Mouse (Mus musculus): Measurements from ENCODE around the gene Nup88.
"Not testable (repeated sequence)": the region's sequence is repeated elsewhere in the genome, so short reads cannot be mapped to it uniquely, and the experiment has no call there.

The Nup88 gene

DNA sequence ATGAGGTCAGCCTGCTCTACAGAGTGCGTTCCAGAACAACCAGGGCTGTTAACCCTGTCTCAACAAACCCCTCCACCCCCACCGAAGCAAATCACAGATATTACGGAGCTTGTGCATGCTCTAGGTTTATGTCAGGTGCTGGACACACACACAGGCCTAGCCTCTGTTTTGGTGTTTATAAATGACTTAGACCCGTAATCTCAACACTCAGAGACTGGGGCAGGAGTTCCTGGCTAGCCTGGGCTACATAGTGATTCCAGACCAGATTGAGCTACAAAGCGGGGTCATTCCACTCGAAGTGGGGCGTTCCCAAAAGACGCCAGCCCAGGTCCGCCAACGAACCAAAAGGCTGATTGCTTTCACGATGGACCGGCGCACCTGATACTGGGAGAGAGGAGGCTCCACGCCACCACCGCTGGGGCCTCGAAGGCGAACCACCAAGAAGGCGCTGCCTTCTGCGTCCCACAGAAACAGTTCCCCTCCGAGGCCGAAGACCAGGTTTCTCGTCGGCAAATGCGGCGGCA is 440 bp downstream of the Nup88 start:
- DNase-seq (ENCODE audit: low spot score), result no peak

DNA sequence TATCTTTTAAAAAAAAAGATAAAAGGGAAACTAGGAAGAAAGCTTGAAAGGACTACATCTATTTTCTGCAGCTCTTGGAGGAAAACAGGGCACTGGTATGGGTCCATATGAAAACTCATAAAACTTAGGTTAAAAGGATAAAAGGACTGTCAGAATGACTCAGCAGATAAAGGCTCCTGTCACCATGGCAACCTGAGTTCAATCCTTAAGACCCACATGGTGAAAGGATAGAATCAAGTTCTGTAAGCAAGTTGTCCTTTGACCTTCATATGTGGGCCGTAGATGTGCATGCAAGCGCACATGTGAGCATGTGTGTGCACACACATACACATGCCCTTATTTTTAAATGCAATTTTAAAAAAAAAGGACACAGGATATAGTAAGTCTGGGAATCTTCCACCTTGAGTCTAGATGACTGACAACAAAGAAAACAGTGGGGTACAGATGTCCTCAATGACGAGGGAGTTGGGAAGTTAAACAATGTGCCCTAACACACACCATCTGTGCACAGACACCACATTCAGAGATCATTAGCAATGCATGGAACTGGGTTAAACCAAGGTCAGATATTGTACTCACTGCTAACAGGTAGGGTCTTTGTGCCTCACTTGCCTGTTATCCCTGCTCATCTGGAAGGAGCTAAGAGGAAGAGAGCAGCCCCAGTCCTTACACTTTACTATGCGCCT is 5.4 kb downstream of the Nup88 start:
- no peak for DNase-seq (ENCODE audit: low spot score)

DNA sequence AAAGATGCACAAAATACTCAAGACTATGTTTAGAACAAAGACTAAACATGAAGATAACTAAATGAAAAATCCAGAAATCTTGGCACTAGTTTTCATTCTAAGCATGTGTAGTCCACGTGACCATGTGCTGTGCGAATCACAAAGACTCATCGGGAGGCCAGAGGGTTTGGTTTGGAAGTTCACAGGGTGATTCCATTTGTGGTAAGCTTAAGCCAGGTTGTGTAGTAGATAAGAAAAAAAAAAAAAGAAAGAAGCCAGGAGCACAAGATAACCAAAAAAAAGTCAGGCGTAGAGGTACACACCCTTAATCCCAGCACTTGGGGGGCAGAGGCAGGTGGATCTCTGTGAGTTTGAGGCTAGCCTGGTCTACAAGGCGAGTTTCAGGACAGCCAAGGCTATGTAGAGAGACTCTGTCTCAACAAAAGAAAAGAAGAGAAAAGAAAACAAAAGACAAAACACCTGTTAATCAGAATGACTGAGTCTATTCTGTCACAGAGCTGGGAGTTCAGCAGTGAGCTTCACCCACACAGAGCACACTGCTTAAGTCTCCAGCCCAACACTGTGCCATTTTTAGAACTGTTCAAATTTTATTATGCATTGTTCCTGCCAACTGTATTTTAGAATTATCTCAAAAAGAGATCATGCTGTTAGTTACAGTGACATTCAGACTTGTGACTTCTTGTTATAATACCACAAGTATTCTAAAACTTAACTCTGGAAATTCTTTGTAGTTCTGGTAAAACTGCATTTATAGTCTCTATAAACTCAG is 8.8 kb downstream of the Nup88 start:
- no peak for DNase-seq (ENCODE audit: low spot score)

DNA sequence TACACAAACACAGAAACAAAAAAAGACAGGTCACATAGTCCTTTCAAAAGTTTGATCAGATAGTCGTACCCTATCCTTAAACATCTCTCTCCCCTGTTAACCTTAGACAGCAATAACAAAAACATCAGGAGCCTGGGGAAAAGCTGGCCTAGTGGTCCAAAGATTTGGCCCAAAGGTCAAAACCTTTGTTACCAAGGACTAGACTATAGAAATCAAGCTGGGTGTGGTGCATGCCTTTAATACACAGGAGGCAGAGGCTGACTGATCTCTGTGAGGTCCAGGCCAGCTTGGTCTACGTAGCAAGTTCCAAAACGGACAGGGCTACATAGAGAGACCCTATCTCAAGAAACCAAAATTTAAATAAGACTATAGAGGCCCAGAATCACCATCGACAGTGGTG is 15.1 kb downstream of the Nup88 start:
- no peak for DNase-seq (ENCODE audit: low spot score)

DNA sequence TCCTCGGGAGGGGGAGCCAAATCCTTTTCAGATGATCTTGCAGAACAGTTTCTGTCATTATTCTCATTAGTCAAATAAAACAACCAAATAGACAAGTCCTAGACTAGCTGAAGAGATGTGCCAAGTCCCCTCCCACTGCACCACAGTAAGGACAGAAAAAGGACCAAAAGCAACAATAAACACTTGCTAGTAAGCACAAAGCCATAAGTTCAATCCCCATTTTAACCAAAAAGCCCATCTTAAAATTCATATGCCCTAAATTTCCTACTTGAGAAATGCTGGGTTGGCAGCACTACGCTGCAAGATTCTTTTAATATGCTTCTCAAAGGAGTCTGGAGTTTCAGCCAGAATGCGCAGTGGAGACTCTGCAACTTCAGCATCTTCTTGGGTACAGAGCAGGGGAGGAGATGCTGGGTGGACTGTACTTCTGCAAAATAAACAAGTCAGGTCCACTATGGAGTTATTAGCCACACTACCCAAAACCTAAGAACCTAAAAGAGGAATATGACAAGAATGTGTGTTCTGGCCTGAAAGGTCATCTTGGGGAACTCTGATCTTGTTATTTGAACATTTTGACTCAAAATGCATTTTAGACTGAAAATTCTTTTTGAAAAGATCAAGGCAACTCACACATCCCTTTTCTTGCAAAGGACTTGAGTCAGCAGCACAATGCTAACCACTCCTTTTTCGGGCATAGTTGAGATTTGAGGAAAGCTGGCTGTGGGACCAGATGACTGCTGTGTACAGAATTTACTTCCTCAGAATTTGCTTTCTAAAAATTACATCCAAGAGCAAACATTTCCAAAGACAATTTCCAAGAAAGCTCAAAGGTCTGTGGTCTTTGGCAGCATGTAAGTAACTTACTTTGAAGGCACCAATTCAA is 24.6 kb downstream of the Nup88 start:
- no peak for DNase-seq (ENCODE audit: low spot score)

DNA sequence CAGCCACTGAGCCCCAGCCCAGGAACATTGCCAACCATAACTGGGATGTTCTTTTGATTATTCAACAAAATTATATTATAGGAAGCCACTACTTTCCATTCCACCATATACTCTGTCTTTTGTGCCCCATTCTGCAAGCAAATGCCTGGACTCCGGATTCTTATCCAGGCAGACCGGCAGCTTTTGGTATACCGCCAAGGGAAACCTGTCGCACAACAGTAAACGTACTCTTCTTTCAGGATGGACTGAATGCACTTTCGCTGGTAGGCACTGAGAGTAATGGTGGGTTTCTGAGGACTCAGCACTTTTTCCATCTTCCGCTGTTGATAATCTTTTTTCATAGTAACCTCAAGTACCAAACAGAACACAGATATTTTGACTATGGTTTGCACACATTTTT is 26.1 kb downstream of the Nup88 start:
- DNase-seq (ENCODE audit: low spot score), result no peak

DNA sequence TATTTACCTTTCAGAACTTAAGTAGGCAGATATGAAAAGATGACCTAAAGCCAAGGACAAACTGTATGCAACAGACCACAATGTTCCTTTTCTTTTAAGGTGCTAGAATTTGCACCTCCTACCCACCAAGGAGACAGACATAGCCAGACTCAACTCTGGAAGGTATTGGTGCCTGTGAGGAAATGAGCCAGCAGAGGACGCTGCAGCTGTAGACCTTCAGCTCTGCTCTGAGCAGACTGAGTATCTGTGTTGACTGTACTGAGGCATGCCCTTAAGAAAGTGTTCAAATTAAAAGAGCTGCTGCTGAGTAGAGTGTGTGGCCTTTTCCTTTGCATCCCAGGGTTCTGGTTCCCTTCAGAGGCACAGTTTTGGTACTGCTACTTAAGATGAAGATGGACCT is 27.2 kb downstream of the Nup88 start:
- no peak for DNase-seq (ENCODE audit: low spot score)

DNA sequence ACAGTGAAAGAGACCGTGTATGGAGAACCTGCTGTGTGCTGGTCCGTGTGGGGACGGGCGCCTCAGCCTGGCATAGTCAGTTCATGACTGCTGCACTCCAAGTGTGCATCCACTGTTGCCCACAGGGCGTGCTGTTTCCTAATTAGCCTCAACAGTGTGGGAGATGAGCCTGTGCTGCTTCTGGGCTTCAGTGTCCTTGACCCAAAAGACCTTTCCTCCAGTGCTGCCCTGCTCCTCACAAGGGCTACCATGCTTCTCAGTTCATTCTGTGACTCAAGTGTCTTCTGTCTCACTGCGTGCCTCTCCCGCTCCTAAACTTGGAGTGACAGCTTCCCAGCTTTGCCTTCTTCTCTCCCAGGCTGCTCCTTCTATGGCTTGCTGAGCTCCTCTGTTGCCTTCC is 34.5 kb downstream of the Nup88 start:
- no peak for DNase-seq (ENCODE audit: low spot score)

DNA sequence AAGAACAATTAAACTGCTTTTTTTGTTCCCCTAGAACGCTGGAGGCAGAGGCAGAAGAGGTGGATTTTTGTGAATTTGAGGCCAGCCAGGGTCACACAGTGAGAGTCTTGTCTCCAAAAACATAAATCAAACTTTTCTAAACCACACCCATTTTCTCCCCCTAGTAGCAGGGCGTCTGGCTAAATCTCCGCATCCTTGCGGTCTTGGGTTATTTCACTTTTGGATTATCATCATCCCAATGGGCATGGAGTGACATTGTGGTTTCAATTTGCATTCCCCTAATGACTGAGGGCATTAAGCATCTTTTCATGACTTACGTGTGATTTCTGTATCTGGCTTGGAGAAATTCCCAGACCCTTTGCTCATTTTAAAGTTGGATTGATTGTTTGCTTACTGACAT is 38.3 kb downstream of the Nup88 start:
- no peak for DNase-seq (ENCODE audit: low spot score)

DNA sequence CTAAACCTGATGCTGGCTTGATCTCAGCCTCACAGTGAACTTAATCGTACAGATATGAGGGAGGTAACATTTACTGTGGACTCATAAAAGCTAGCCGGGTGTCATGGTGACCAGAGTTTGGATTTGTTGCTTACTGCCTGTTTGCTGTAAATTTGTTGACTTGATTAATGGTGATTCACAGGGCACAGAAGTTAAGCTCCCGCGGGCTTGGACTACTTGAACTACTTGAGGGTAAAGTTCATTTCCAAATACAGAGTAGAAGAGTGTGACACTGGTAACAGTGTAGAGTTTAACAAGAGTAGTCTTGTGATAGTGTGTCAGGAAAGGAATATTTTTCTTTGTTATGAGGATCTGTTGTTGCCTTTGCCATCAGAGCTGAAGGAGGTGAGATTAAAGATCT is 50.2 kb downstream of the Nup88 start:
- DNase-seq (ENCODE audit: low spot score), result no peak

DNA sequence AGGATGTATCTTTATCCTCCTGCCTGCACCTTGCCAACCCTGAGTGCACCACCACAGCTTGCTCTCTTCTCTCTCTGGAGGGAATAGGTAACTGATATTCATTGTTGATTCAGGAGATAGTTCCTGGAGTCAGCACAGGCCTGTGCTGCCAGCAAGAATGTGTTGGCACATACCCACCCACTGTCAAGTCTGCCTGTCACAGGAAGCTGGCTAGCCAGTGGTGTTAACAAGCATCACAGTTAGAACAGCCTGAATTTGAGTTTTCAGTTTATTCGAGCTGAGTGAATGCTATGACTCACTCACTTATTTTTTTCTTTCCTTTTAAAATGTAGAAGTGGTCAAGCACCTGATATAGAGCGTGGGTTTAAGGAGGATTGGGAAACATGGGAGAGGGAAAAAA is 51.9 kb downstream of the Nup88 start:
- no peak for DNase-seq (ENCODE audit: low spot score)

DNA sequence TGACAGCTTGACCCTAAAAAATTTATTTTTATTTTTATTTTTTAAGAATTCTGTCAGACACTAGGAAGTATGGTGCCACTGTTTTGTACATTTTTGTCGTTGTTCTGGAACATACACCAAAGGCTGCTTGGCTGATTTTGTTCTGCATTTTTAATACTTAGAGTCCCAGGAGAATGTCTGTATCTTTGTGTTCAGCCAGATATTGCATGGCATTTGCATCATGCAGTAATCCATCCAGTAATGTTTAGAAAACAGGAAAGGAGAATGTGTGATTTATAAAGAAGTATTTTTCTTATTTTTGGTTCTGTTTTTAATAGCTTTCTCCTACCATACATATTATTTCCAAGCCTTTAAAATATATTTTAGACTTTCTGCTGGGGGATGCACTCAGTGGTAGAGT is 57.9 kb downstream of the Nup88 start:
- DNase-seq (ENCODE audit: low spot score), result no peak

DNA sequence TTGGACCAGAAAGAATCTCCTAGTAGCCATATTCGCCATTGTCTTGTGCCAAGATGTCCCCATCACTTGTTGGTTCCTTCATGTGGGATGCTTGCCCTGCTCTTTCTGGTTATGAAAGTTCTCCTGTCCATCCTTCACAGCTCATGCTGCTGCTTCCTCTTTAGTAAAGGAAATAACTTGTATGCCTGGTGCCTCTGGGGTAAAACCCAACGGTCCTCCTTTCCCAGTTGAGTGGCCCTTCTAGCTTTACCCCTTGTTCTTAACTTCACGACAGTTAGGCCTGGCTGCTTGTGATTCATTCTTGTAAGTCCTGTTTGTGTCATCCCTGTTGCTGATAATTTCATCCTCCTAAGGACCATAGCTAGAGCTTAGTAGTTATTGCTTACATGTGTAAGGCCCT is 58.5 kb downstream of the Nup88 start:
- DNase-seq (ENCODE audit: low spot score), result no peak

DNA sequence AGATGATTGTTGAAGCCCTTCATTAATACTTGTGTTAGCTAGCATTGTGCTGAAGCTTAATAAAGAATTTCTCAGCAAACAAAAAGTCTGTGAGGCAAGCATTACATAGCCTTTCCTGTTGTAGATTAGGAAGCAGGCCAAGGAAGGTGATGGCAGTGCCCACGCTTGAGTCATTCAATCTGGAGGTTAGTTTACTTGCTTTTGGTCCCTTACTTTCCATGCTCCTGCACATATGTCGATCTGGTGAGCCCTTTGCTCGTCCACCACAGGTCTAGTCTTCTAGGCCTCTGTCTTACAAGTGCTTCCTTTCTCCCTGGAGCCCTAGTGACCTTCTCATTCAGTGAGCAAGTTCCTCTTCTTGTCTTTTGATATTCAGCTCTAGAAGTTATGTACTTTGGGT is 63.1 kb downstream of the Nup88 start:
- DNase-seq (ENCODE audit: low spot score), result no peak

DNA sequence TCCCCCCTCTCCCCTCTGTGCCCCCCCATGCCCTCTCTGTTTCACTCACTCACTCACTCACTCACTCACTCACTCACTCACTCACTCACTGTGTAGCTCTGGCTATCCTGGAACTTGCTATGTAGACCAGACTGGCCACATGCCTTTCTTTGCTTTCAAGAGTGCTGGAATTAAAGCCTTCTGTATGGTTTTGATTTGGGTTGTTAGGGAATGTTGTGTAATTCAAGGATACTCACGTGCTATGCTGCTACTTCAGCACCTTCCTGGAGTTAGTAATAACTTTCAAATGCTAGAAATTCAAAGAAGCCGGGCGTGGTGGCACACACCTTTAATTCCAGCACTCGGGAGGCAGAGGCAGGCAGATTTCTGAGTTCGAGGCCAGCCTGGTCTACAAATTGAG is 71.6 kb downstream of the Nup88 start:
- DNase-seq (ENCODE audit: low spot score), result not testable (repeated sequence)

DNA sequence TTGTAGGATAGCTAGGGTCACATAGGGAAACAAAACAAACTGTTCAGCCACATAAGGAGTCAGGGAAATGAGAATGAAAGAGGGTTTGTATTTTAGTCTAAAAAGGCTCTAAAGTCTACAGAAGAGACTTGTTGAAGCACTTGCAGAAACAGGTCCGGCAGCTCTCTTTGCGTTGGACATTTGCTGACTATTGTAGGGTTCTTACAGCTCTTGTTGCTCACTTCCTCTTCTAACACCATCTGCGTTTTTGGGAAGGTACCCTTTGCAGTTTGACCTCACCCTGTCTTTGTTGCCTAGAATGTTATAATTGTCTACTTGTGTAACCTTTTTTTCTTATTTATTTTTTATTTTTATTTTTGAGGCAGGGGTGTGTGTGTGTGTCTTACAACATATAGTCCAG is 72.1 kb downstream of the Nup88 start:
- DNase-seq (ENCODE audit: low spot score), result no peak

All from urinary bladder, postnatal 25 days (tissue).